Mouse (Mus musculus) heart, adult 2 months (tissue): ENCODE data around the gene Tdrd1.

Experiments
- CTCF ChIP-seq: fragments of 200-600 bp; IDR thresholded peaks from 2 replicates; pipeline ENCODE4 v1.8.1; 2022; ENCODE audit warnings: antibody characterized with exemption, mild to moderate bottlenecking, moderate library complexity
- POLR2A ChIP-seq: fragments of 200-500 bp; IDR thresholded peaks from 2 replicates; pipeline ENCODE4 v1.6.1; 2011; ENCODE audit warnings: mild to moderate bottlenecking, low read depth, low read length, control low read depth; ENCODE audit not compliant: insufficient read depth

GRCm38 (mm10) chr19:56897654-56898053 lies 71.6 kb downstream of the Tdrd1 start:
- TF ChIP-seq POLR2A = no peak
- TF ChIP-seq CTCF = no peak
